Mouse (Mus musculus) midbrain, embryonic 10.5 days (tissue): Measurements from ENCODE around the gene Tigd4. TPM values are rescaled to one million over a fixed set of nuclear protein-coding genes. Genes with fewer than 3 reads are reported as not detected.

Experiments used
- DNase-seq: peaks from one replicate; pipeline ENCODE4 v3.0.0-alpha.2; 2017; ENCODE audit warnings: low spot score
- H3K27ac ChIP-seq: fragments of 300-500 bp; sonication (generic); replicated peaks from 2 replicates; pipeline ENCODE4 v1.5.1; 2016; ENCODE audit warnings: mild to moderate bottlenecking
- H3K27me3 ChIP-seq: fragments of 300-500 bp; sonication (generic); 2 replicates; pipeline ENCODE4 v1.6.1; 2016; ENCODE audit warnings: low read depth, mild to moderate bottlenecking; ENCODE audit not compliant: poor library complexity, severe bottlenecking
- H3K36me3 ChIP-seq: fragments of 300-500 bp; sonication (generic); 2 replicates; pipeline ENCODE4 v1.6.1; 2016; ENCODE audit warnings: mild to moderate bottlenecking, moderate library complexity
- H3K4me1 ChIP-seq: fragments of 300-500 bp; sonication (generic); 2 replicates; pipeline ENCODE4 v1.6.1; 2016
- H3K4me3 ChIP-seq: fragments of 300-500 bp; sonication (generic); 2 replicates; pipeline ENCODE4 v1.5.1; 2016; ENCODE audit warnings: mild to moderate bottlenecking, moderate library complexity
- H3K9me3 ChIP-seq: fragments of 300-500 bp; sonication (generic); replicated peaks from 2 replicates; pipeline ENCODE4 v1.6.1; 2016; ENCODE audit warnings: mild to moderate bottlenecking
- WGBS: fragments of 180-500 bp; shearing (Covaris S2); methylation state at CpG from one replicate; pipeline ENCODE4 v1.1.7; 2016; 5-methylcytosine and 5-hydroxymethylcytosine counted together
- polyA plus RNA-seq: library from polyadenylated mRNA; unstranded; fragments of >200 nt; fragmentation: Nextera tagmentation; extraction: Ambion mirVana; gene quantifications from 2 replicates; pipeline ENCODE4 v1.2.1, GENCODE M21; 2016

Tigd4 gene
- polyA plus RNA-seq, 1 experiment from 2014 or later = not detected

DNA sequence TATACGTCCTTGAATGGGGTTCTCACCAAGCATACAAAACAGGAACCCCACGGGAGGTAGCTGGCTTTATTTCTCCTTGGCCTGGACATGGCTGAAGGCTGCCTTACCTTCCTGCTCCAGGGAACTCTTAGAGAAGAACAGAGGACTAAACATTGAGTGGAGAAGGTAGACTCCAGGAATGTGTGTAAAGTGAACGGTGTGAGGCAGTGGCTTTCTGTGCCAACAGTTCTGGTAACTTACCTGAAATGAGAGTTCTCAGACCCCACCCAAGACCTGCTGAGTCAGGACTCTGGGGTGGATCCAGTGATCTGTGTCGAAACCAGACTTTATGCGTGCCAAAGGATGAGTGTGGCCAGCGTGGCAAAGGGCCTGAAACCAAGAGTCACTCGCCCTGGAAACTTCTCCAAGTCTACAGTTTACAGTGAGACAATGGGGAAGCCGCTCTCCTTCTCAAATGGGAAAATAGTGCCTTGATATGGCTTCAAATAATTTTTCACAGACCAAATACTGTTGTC is 53.0 kb downstream of the Tigd4 start:
- WGBS = 87% methylated on average over 8 of the region's 8 CpGs
- DNase-seq = no peak
- no peaks in the 10 kb centered on the region for H3K27me3 ChIP-seq
- H3K4me3 ChIP-seq = no peak overlapping the region
- H3K9me3 ChIP-seq = 0 out of 2 replicates have a peak, but pooled peaks cover 7% of the 10 kb centered on the region
- no peaks in the 10 kb centered on the region for H3K36me3 ChIP-seq
- H3K27ac ChIP-seq = no peak overlapping the region
- peaks cover 7% of the 10 kb centered on the region for H3K4me1 ChIP-seq

Other genes with a start within 250 kb of the Tigd4 start
- gene Fhdc1, start 113.1 kb upstream of the Tigd4 start, polyA plus RNA-seq = 2.0 and 2.1 TPM in 2 replicates
- 32.2 and 33.0 TPM in 2 replicates for gene Arfip1, start 10.9 kb upstream of the Tigd4 start, polyA plus RNA-seq
- gene Tmem154, start 72.6 kb downstream of the Tigd4 start, polyA plus RNA-seq = 0.25 and 0.29 TPM in 2 replicates
- gene Fbxw7, start 221.7 kb downstream of the Tigd4 start, polyA plus RNA-seq = 8.9 and 12.8 TPM in 2 replicates